Mouse (Mus musculus): ENCODE data around the gene Rgs1. TPM values are rescaled to one million over a fixed set of nuclear protein-coding genes. Genes with fewer than 3 reads are reported as not detected.
A peak's percentile ranks its signal among the peaks of the same experiment; 100 is the strongest.

The Rgs1 gene
- total RNA-seq (2017): 965 to 1,298 TPM (median 1,158 TPM) in 3 replicates

DNA sequence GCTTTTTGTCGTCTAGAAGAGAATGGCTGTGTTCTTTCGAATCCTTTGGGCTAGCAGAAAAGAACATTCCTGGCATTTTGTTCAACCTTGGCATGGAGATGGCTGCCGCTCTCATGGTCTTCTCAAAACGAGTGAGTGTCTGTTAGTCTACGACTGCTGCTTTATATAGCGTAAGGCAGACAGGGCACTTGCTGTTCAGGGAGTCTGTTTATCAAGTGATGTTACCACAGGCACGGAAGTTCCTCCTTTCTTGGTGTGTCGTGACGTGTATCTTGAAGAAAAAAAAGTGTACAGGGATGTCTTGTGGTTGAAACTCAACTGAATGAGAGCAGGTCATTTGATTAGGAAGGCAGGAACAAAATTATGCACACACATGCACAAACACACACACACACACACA, at the start of gene Rgs1:
TSS of gene Rgs1 (minus strand) at position 320 of the 400 bp plus-strand sequence.
- peak; percentile 93 for ATAC-seq (replicated peaks; ENCODE audit: insufficient number of reproducible peaks, low FRiP score, low TSS enrichment, poor library complexity, severe bottlenecking)

DNA sequence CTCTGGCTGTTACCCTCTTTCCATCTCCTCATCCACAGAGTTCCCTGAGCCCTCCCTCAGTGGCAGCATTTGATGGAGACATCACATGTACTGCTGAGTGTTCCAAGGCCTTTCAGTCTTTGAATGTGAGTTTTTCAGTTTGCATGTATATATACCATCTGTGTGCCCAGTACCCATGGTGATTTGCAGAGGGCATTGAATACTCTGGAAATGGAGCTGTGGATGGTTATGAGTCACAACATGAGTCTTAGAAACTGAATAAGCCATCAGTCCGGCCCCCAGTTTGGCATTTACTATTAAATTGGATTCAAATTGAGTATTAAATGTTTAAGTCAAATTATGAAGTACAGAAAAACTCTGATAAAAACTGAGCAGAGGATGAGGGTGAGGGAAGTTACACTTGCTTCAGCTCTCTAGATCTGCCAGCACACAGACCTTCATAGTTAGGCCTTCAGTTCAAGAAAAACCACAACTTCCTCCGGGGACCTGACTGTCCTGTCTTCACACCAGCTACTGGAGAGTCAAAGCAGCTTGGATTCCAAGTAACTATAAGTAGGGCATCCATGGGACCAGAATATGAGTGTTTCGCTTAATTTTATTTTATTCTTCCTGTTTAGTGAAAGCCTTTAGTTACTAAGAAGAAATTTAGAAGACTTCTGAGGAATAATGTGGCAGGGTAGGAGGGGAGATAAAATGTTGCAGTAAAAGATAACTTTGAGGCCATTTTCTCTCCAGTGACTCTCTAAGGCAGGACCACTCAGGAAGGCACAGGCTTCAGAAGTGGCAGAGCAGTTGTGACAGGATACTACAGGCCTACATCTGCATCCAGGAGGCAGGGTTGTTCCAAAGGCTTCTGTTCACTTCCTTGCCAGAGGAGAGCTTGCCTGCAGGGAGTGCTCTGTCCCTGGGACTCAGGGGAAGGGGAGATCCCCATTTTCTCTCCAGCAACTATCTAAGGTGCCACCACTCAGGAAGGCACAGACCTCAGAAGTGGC, 34.3 kb upstream of the Rgs1 start:
- ATAC-seq (replicated peaks; ENCODE audit: insufficient number of reproducible peaks, low FRiP score, low TSS enrichment, poor library complexity, severe bottlenecking): 0 out of 2 replicates have a peak, but pooled peaks have one; percentile 47

DNA sequence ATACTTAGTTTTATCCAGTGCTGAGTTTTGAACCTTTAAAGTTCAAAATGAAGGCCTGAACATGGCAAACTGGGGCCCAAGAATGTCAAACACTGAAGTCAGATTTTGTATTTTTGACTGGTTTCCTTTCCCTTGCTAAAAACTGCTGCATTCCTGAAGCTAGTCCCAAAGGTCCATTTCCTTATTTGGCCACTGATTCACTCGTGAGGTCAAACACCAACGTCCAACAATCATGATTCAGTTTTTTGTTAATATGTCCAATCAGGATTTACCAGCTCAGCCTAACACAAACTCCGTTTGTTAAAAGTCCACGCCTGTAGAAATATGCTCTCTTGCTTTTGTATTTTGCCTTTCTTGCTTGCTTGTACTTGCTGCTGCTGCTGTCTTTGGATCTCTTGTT, 31.0 kb upstream of the Rgs1 start:
- no peak for ATAC-seq (replicated peaks; ENCODE audit: insufficient number of reproducible peaks, low FRiP score, low TSS enrichment, poor library complexity, severe bottlenecking)

DNA sequence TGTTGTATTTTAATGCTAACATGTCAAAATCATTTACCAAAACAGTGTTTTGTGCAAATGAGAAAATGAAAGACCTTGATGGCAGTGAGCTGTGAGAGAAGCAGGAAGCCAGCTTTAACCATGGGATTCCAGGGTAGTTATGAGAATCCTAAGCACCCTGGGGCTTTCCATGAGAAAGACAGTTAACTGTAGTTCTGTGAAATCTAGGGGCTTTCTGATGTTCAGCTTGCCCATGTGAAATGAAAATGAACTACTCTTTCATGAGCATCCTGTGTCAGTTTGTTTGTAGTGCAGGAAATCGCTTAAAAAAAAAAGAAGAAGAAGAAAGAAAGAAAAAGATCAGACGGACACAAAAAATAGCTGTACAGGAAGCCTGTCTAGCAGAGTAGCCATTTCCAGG, 23.9 kb upstream of the Rgs1 start:
- no peak for ATAC-seq (replicated peaks; ENCODE audit: insufficient number of reproducible peaks, low FRiP score, low TSS enrichment, poor library complexity, severe bottlenecking)

DNA sequence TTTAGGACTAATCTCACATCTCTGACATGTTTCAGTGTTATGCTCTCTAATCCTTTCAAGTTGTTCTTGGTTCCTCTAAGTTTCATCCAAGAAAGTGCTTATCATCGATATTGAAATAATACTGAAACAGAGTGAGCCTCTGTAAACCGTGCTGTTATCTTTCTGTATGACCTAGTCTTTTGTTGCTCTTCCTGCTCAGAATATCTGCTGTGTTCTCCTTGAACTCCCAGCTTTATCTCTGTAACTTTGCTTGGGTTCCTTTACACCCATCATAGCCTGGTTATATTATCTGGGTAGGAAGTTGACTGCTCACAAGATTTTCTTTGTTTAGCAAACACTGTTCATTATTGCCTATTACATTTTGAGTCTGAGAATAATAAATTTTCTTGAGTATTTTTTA, 20.1 kb upstream of the Rgs1 start:
- no peak for ATAC-seq (replicated peaks; ENCODE audit: insufficient number of reproducible peaks, low FRiP score, low TSS enrichment, poor library complexity, severe bottlenecking)

DNA sequence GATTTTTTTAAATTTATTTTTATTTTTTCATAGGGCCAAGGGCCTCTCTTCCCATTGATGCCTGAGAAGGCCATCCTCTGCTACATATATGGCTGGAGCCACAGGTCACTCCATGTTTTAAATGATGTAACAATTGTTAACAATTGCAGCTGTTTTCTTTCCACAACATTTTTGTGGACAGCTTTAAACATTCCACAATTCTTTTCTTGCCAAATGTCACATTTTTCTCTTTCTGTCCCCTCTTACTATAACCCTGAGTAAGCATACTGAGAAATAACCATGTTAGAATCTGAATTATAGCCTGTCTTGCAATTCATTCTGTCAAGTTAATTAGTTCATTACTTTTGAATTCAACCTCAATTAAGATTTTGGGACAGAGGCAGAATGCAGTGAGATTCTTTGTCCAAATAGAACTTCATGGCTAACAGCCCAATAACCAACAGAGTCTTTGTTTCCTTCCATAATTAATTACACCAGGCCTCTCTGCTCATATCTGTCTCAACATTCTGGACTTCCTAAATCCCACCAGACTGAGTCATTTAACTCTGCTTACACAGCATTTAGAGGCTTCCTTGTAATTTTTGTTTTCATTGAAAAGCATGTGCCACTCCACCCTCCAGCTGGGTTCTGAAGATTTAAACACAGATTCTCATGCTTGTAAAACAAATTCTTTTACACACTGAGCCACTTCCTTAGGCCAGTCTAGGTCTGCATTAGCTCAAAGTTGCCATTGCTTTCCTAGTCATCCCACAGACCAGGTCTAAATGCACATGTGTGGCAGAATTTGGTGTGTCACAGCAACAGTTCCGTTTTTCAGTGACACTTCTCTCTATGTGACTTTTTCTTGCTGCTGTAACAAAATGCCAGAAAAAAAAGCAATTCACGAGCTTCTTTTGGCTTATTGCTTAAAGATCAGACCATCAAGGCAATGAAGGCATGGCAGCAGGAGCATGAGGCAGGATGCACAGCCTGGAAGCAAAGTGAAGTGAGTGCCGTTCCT, 18.7 kb upstream of the Rgs1 start:
- ATAC-seq (replicated peaks; ENCODE audit: insufficient number of reproducible peaks, low FRiP score, low TSS enrichment, poor library complexity, severe bottlenecking): no peak

DNA sequence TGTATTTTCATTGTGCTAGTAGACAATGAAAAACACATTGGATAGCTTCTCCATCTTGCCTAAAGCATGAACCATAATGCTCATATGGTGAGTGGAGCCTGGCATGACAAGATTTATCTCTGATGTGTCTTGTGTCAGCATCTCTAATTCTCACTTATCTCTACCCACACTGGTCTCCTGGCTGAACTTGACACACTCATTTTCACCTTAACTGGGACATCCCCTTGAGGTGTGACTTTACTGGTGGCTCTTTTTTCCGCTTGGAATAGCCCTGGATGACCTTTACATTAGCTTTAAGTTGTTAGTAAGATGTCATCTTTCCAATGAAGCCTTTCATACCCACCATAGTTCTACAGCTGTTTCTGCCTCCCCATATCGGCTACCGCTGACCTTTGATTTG, 15.0 kb upstream of the Rgs1 start:
- no peak for ATAC-seq (replicated peaks; ENCODE audit: insufficient number of reproducible peaks, low FRiP score, low TSS enrichment, poor library complexity, severe bottlenecking)

DNA sequence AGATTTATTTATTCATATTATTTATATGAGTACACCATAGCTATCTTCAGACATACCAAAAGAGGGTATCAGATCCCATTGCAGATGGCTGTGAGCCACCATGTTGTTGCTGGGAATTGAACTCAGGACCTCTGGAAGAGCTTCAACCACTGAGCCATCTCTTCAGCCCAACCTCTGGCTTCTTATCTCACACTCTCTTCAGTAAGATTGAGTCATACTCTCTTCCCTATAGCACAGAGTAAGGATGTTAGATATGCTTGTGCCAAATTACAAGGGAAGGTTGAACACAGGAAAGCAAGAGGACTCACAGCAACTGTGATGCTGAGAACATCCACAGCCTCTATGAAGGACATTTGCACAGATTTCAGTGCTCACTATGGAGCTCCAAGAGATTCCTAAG, 13.0 kb upstream of the Rgs1 start:
- ATAC-seq (replicated peaks; ENCODE audit: insufficient number of reproducible peaks, low FRiP score, low TSS enrichment, poor library complexity, severe bottlenecking): no peak

DNA sequence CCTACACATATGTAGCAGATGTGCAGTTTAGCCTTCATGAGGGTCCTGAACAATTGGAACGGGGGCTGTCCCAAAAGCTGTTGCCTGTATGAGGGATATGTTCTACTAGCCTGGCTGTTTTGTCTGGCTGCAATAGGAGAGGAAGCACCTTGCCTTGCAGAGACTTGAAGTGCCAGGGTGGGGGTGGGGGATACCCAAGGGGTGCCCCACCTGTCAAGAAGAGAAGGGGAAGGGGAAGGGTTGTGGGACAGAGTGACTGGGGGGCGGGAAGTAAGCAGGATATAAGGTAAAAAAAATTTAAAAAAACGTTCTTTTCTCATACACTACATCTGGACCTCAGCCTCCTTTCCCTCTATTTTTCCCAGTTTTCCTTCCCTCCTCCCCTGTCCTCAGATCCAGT, 9.7 kb upstream of the Rgs1 start:
- no peak for ATAC-seq (replicated peaks; ENCODE audit: insufficient number of reproducible peaks, low FRiP score, low TSS enrichment, poor library complexity, severe bottlenecking)

DNA sequence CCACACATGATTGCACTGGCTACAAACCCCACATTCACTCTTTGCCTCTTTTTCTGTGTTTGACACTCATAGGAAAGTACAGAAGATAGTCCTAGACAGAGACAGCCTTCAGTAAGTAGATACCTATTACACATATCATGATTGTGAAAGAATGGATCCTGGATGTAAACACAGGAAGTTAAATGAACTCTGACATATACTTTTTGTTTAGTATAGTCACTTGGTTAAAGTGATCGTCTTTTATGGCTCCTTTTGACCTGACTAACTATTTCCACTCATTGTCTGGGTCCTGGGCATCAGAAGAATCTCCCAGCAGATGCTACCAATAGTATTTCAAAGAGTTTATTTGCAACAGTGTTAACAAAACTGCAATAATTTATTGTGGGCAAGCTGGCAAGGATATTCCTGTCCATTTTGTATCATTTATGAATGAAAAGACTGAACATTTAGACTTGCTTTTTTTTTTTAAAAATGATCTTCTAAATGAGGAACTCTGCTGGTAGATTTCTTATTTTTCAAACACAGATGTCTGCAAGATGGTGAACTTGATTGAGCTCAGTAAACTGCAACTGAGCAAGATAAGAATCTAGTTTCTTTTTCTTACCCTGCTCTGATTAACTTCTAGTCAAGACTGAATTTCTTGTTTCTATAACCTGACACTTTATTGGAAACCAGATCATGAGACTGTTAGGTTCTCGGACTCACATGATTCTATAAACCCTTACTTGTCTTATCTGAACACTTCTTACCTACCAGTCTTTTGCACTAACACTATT, 7.7 kb upstream of the Rgs1 start:
- ATAC-seq (replicated peaks; ENCODE audit: insufficient number of reproducible peaks, low FRiP score, low TSS enrichment, poor library complexity, severe bottlenecking): no peak

DNA sequence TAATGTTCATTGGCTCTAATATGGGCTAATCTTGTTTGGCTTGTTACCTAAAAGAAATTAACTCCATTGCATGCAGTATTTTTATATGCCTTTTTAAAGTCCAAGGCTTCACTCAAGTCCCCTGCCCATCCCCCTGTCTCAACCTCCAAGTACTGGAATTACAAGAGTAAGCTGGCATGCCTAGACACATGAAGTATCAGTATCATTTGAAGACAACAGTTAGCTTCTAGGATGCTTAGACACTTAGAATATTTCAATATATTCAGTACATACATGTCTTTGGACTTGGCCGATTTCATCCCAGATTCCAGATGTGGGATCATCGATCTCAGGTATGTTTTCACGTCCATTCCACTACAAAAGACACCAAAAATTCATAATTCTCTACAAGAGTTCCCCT, 836 bp downstream of the Rgs1 start:
- no peak for ATAC-seq (replicated peaks; ENCODE audit: insufficient number of reproducible peaks, low FRiP score, low TSS enrichment, poor library complexity, severe bottlenecking)

DNA sequence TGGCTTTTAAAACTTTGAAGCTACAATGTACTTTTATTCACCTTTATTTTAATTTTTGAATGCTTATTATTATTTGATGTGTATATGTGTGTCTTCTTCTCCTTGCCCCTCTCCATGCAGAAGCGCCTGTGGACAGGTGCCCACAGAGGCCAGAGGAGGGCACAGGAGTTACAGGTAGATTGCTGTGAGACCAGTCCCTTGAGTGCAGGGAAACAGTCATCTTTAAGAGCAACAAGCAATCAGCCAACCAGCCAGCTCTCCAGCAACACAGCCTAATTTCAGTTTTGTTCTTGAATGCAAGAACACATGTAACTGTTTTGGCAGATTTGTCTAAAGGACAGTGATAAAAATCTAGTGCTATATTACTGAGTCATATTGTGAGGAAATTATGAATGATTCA, 1.7 kb downstream of the Rgs1 start:
- no peak for ATAC-seq (replicated peaks; ENCODE audit: insufficient number of reproducible peaks, low FRiP score, low TSS enrichment, poor library complexity, severe bottlenecking)

DNA sequence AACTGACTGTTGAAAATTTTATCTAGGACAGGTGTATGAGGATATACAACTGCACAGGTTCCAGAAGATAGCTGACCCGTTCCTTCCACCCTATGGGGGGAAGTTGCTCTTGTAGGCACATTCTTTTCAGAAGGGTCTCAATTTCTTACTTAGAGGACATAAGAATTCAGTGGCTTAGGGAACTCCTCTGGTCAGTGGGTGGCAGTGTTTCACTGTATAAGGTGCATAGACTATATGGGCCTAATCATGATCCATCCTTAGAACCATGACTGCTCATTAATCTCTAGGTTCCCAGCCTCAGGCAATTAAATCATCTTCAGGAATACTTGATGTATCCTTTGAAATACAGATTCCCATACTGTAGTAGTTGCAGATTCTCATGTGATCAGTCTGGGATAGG, 5.5 kb downstream of the Rgs1 start:
- ATAC-seq (replicated peaks; ENCODE audit: insufficient number of reproducible peaks, low FRiP score, low TSS enrichment, poor library complexity, severe bottlenecking): peak; percentile 64

DNA sequence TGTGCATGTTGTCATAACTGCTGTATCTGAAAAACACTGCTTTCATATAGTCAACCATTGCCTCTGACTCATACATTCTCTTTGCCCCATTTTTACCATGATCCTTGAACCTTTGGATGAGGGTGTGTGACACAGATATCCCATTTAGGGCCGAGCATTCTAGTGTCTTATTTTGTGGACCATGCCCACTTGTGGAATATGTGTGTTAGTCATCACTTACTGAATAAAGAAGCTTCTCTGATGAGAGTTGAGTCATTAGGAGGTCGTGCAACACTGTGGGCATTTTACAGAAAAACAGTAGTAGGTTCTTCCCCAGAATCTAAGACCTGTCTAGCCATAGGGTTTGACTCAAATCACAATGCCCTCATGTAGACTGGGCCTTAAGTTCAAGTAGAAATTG, 9.8 kb downstream of the Rgs1 start:
- ATAC-seq (replicated peaks; ENCODE audit: insufficient number of reproducible peaks, low FRiP score, low TSS enrichment, poor library complexity, severe bottlenecking): no peak

DNA sequence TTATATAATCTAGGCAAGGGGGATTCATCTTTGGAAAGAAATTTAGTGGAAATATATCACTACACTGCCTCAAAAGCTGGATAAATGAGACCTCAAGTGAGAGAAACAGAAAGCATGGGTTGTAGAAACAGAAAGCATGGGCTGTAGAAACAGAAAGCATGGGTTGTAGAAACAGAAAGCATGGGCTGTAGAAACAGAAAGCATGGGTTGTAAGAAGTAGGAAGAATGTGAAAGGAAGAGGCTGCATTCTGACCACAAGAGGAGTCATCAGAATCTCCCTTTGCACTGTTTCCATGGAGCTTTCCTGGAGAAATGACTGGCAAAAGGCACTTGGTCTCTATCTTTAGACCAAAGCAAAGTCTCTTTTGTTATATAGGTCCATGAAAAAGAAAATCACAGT, 33.8 kb downstream of the Rgs1 start:
- ATAC-seq (replicated peaks; ENCODE audit: insufficient number of reproducible peaks, low FRiP score, low TSS enrichment, poor library complexity, severe bottlenecking): 0 out of 2 replicates have a peak, but pooled peaks have one; percentile 47

DNA sequence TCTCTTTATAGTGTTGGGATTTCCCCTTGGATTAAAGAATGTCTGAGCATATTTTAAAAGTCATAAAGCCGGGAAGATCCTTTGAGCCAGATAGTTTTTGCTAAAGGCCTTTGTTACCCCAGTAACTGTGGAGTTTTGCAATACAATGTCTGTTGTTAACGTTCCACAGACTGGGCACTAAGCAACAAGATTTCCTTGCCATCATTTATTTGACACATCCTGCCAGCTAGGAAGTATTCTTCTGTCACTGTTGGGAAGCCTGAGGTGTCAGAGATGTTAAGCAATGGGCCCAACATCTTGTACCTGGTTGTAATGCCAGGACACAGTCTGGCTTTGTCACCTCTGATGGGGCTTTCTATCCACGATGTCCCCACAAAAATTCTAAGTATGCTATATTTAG, 38.1 kb downstream of the Rgs1 start:
- no peak for ATAC-seq (replicated peaks; ENCODE audit: insufficient number of reproducible peaks, low FRiP score, low TSS enrichment, poor library complexity, severe bottlenecking)

DNA sequence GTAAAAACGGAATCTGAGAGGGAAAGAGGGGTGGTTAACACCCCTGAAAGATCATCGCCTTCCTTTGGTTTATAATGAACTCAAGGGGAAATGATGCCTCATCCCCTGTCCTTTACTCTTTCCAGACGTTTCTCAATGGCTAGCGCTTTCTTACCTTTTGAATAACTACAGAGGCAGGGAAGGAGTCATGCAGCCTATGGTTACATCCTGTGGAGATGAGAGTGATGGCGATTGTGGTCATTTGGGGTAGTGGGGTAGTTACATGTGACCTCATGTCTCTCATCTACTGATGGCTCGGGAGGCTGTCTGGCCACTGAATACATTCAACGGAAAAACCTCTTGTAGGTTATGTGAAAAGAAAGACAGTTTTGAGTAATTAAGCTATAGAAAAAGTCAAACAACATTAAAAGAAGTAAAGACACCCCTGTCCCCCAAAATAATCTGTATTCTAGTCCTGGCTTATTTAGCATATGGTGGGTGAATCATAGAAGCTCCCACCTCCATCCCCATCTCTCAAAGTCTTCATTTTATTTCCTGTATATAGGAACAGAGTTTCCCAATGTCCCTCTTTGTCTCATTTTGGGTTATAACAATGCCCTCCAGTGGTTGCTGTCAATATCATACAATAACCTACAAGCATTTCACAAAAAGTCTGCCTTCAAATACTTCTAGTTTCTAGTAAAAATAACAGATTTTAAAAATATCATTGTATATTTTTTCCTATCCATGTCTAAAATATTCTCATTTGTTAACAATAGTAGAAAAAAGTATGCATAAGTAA, 42.6 kb downstream of the Rgs1 start:
- 0 out of 2 replicates have a peak, but pooled peaks have one; percentile 17 for ATAC-seq (replicated peaks; ENCODE audit: insufficient number of reproducible peaks, low FRiP score, low TSS enrichment, poor library complexity, severe bottlenecking)

DNA sequence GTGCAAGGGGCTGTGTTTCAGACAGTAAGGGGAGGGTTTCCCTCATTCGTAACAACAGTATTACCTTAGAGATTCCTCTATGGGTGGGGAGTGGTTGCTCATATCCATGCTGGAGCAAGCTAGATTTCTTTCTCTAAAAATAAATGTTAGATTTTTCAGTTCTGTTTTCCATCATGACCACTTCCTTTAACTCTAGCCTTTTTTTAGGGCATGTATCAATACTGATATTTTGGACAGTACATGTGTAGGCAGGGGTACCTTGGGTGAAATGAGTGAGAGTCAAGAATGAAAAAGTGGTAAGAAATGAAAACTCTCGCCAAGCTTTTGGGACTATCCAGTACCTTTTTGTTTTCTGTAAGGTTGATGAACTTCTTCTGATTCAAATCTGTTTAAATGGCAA, 44.3 kb downstream of the Rgs1 start:
- no peak for ATAC-seq (replicated peaks; ENCODE audit: insufficient number of reproducible peaks, low FRiP score, low TSS enrichment, poor library complexity, severe bottlenecking)

Data from monocyte, adult 5-6 weeks (primary cell).